ENCODE assay signal across 11 mouse cellular contexts in the genomic region with DNA sequence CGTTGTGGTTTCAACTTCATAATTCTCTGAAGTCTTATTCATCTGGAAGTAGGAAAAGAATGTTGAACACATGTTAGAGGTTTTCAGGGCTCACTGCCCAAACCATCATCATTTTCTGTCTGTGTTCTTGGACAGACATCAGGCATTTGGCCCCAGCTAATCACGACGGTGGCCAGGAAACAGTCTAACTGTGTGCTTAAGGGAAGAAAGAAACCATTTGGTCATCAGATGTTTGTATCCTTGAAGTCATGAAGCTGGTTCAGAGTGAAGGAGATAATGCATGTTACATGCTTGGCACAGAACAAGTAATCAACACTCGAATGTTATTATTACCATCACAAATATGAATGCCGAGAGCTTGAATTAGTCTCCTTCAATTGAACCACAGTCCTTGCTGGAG. TPM values are rescaled to one million over a fixed set of nuclear protein-coding genes. Genes with fewer than 3 reads are reported as not detected.
DNase-seq lines count a peak whose midpoint lies in the region; ATAC-seq and TF ChIP-seq lines count a peak whose summit lies in the region.
"Had no signal": no experiment of that assay in that cellular context is flagged by ENCODE, and none has a peak within 500 bp of the region (broad histone marks: within the 10 kb centered on the region; RNA-seq: fewer than 3 reads in every experiment).

No protein-coding gene starts in this region.

- no peak overlapping the region for H3K9ac ChIP-seq in kidney, postnatal 0 days (ENCODE audit: low read depth, low read length)
- no peak overlapping the region for H3K9ac ChIP-seq in kidney, embryonic 14.5 days (ENCODE audit: low read depth, low read length)
- H3K9ac ChIP-seq in heart, embryonic 15.5 days = no peak overlapping the region
- H3K9ac ChIP-seq in forebrain, embryonic 15.5 days (replicated peaks) = no peak overlapping the region

- H3K27me3 ChIP-seq in kidney, postnatal 0 days (ENCODE audit: insufficient read depth, low read length) = no peaks in the 10 kb centered on the region
- no peaks in the 10 kb centered on the region for H3K27me3 ChIP-seq in kidney, embryonic 14.5 days (ENCODE audit: control insufficient read depth, insufficient read depth, low read length)
- no peaks in the 10 kb centered on the region for H3K27me3 ChIP-seq in heart, embryonic 15.5 days
- H3K27me3 ChIP-seq in forebrain, embryonic 15.5 days = no peaks in the 10 kb centered on the region

- no peaks in the 10 kb centered on the region for H3K9me3 ChIP-seq in kidney, postnatal 0 days (replicated peaks; ENCODE audit: low read length)
- H3K9me3 ChIP-seq in kidney, embryonic 14.5 days (ENCODE audit: control insufficient read depth, low read length) = no peaks in the 10 kb centered on the region
- no peaks in the 10 kb centered on the region for H3K9me3 ChIP-seq in heart, embryonic 15.5 days (replicated peaks)
- no peaks in the 10 kb centered on the region for H3K9me3 ChIP-seq in forebrain, embryonic 15.5 days

- H3K36me3 ChIP-seq in kidney, postnatal 0 days (ENCODE audit: insufficient read depth, low read length) = no peaks in the 10 kb centered on the region
- no peaks in the 10 kb centered on the region for H3K36me3 ChIP-seq in kidney, embryonic 14.5 days (ENCODE audit: control insufficient read depth, insufficient read depth, low read length)
- H3K36me3 ChIP-seq in heart, embryonic 15.5 days = no peaks in the 10 kb centered on the region
- H3K36me3 ChIP-seq in forebrain, embryonic 15.5 days = no peaks in the 10 kb centered on the region

- no peak overlapping the region for H3K27ac ChIP-seq in kidney, postnatal 0 days
- H3K27ac ChIP-seq in kidney, embryonic 14.5 days (ENCODE audit: low read depth, low read length) = no peak overlapping the region
- H3K27ac ChIP-seq in heart, embryonic 15.5 days = peak overlapping the region; percentile 67
- no peak overlapping the region for H3K27ac ChIP-seq in forebrain, embryonic 15.5 days (replicated peaks)

- 64% methylated on average over 5 of the region's 5 CpGs for WGBS in kidney, postnatal 0 days
- 73% methylated on average over 5 of the region's 5 CpGs for WGBS in kidney, embryonic 14.5 days
- WGBS in heart, embryonic 15.5 days = 41% methylated on average over 5 of the region's 5 CpGs
- WGBS in forebrain, embryonic 15.5 days = 88% methylated on average over 5 of the region's 5 CpGs

- ATAC-seq in kidney, postnatal 0 days (replicated peaks; ENCODE audit: low FRiP score, low read depth) = no peak
- ATAC-seq in kidney, embryonic 14.5 days (ENCODE audit: low FRiP score, low TSS enrichment) = no peak
- no peak for ATAC-seq in heart, embryonic 15.5 days (replicated peaks; ENCODE audit: insufficient number of reproducible peaks, insufficient read depth, low FRiP score, low read depth)
- no peak for ATAC-seq in forebrain, embryonic 15.5 days (replicated peaks)
- ATAC-seq: intestine, postnatal 0 days had no signal

- no peaks in the 10 kb centered on the region for H3K4me1 ChIP-seq in kidney, postnatal 0 days (replicated peaks; ENCODE audit: insufficient read depth, low read length)
- H3K4me1 ChIP-seq in kidney, embryonic 14.5 days (ENCODE audit: control insufficient read depth, insufficient read depth, low read length) = peaks cover 3% of the 10 kb centered on the region; the same call in 1 of the 2 replicates
- peaks cover 20% of the 10 kb centered on the region for H3K4me1 ChIP-seq in heart, embryonic 15.5 days (replicated peaks)
- peaks cover 9% of the 10 kb centered on the region for H3K4me1 ChIP-seq in forebrain, embryonic 15.5 days

- H3K4me3 ChIP-seq in kidney, postnatal 0 days (replicated peaks; ENCODE audit: low read depth, low read length) = no peak overlapping the region
- H3K4me3 ChIP-seq in kidney, embryonic 14.5 days (ENCODE audit: low read length) = no peak overlapping the region
- no peak overlapping the region for H3K4me3 ChIP-seq in heart, embryonic 15.5 days
- H3K4me3 ChIP-seq in forebrain, embryonic 15.5 days = no peak overlapping the region

- DNase-seq in kidney, postnatal 0 days (ENCODE audit: low spot score) = peak; percentile 62
- DNase-seq in gastrocnemius, adult 18-20 months (ENCODE audit: low spot score) = peak; percentile 49
- peak; percentile 60 for DNase-seq in lung, postnatal 25 days (ENCODE audit: low spot score)
- DNase-seq in left cerebral cortex, postnatal 25 days (ENCODE audit: low spot score in 2 of 2) = no peak
- DNase-seq in adrenal gland, adult 8-10 months = no peak
- DNase-seq: adrenal gland, postnatal 10 days; thymus, postnatal 36 days had no signal

- TF ChIP-seq CTCF in kidney, postnatal 0 days (IDR thresholded peaks at IDR 0.05; ENCODE audit: low read depth) = no peak

- intact Hi-C loops in left cerebral cortex, postnatal 25 days (cut with DNase I) = loop anchor here (5.0 kb wide), 1 partner anchor 108 kb away; no protein-coding TSS in a partner anchor

- no peak overlapping the region for H3K4me2 ChIP-seq in kidney, postnatal 0 days (ENCODE audit: low read length)
- no peak overlapping the region for H3K4me2 ChIP-seq in kidney, embryonic 14.5 days (replicated peaks; ENCODE audit: low read depth, low read length)
- no peak overlapping the region for H3K4me2 ChIP-seq in heart, embryonic 15.5 days
- H3K4me2 ChIP-seq in forebrain, embryonic 15.5 days (replicated peaks) = no peak overlapping the region

RNA-seq across cellular contexts. Expression of gene Picalm, which starts 5.0 kb away (rescaled TPM):
- polyA plus RNA-seq in kidney, postnatal 0 days (2015; fragmentation: Nextera tagmentation; extraction: Ambion mirVana) = 48.2 and 48.6 TPM in 2 replicates
- polyA plus RNA-seq in kidney, embryonic 14.5 days (2014; fragmentation: Nextera tagmentation; extraction: Ambion mirVana) = 47.9 and 52.1 TPM in 2 replicates
- 10 to 100 TPM; 72.1 to 94.6 TPM for total RNA-seq in gastrocnemius, adult 18-20 months (2021)
- polyA plus RNA-seq in heart, embryonic 15.5 days (2015; fragmentation: Nextera tagmentation; extraction: Ambion mirVana) = 26.6 and 28.0 TPM in 2 replicates
- total RNA-seq in left cerebral cortex, postnatal 25 days (2021) = 100 to 1,000 TPM; 134 to 143 TPM
- polyA plus RNA-seq in forebrain, embryonic 15.5 days (2015; fragmentation: Nextera tagmentation; extraction: Ambion mirVana) = 42.3 and 45.7 TPM in 2 replicates
- 100 to 1,000 TPM; 106 to 151 (median 133) TPM for total RNA-seq in adrenal gland, adult 8-10 months (2022)

Comparison
In these comparisons a context has a peak if more than half of its experiments do, and no peak if none do; other contexts are left out.
1. DNase-seq: peak in kidney, postnatal 0 days (single experiment), gastrocnemius, adult 18-20 months (single experiment) and lung, postnatal 25 days (single experiment); none in left cerebral cortex, postnatal 25 days (0 of 2) and adrenal gland, adult 8-10 months (single experiment).